Mouse (Mus musculus) spleen, postnatal 10 days (tissue): Measurements from ENCODE around the gene Sppl2b.
A peak's percentile ranks its signal among the peaks of the same experiment; 100 is the strongest.

Experiments used
- DNase-seq, 2 experiments: peaks; one replicate each; pipeline ENCODE4 v3.0.0; 2021 to 2022; ENCODE audit warnings: low spot score in 2 of 2

Sppl2b gene

DNA sequence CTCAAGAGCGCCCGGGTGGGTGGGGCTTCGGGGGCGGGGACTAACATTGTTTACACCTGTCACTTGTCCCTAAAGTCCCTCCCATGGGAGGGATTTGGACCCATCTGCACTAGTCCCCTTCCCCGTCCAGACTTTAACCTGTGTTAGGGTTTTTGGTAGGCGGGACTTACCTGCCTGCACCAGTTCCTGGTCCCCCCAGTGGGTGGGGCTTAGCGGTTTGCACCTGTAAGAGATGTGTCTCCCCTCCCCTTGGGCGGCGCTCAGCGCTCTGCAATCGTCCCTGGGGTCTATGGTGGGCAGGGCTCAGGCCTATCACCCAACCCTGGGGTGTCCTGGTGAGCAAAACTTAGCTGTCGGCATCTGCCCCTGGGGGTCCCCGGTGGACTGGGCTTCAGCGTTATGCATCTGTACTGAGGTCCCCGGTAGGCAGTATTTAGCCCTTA, 62.3 kb downstream of the Sppl2b start:
- DNase-seq, result peak in 1 of 2 experiments; percentile 42

DNA sequence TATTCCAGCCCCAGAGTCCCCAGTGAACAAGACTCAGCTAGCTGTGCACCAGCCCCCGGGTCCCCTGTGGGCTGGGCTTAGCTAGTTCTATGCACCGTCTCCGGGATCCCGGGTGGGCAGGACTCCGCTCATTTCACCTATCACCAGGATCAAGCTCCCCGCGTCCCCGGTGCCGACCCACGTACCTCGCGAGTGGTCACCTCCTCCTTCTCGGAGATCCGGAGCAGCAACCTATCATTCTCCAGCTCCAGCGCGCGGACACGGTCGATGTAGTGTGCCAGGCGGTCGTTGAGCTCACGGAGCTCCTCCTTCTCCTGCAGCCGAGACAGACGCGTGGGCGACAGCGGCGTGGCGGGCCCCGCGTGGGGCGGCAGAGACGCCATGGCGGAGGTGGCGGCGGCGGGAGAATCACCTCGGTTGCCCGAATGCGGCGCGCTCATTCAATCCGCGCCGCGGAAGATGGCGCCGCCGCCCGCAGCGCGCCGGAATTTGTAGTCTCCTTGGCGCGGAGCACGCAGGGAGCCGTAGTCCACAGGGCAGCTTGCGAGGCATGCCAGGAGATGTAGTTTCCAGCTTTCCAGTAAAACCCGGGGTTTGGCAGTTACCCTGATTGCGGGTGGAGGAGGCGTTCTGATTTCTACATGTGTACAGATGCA, 62.8 kb downstream of the Sppl2b start, which contains the start of gene Lmnb2:
TSS of gene Lmnb2 (minus strand) at position 467 of the 656 bp plus-strand sequence.
- DNase-seq, result peak; percentile 46 to 72
